Mouse (Mus musculus): Measurements from ENCODE around the gene 1700016D06Rik.

GRCm38 (mm10) chr8:11746850-11747600 is 46.2 kb upstream of the 1700016D06Rik start:
- no peak for TF ChIP-seq POLR2A (IDR thresholded peaks at IDR 0.05; ENCODE audit: low read depth, low read length)
- TF ChIP-seq CTCF (conservative IDR thresholded peaks at IDR 0.05; ENCODE audit: insufficient read depth, insufficient read length, low read depth, low read length), result no peak
